Mouse (Mus musculus): ENCODE results near the gene Gnmt. TPM values are rescaled to one million over a fixed set of nuclear protein-coding genes. Genes with fewer than 3 reads are reported as not detected.

Gnmt gene
- polyA plus RNA-seq, 2 experiments = 18.3 to 31.2 TPM

GRCm38 (mm10) chr17:46701489-46701888, 27.5 kb downstream of the Gnmt start:
- 81% methylated on average over 12 of the region's 12 CpGs for WGBS (ENCODE audit: insufficient replicate concordance)
- H3K27me3 ChIP-seq (ENCODE audit: control insufficient read depth, insufficient read depth, low read length) = no peaks in the 10 kb centered on the region
- H3K9me3 ChIP-seq (ENCODE audit: control insufficient read depth, low read length) = no peaks in the 10 kb centered on the region
- no peak overlapping the region for H3K4me2 ChIP-seq (ENCODE audit: low read depth)
- H3K9ac ChIP-seq (replicated peaks) = no peak overlapping the region
- H3K36me3 ChIP-seq (replicated peaks; ENCODE audit: control insufficient read depth, insufficient read depth, low read depth) = no peaks in the 10 kb centered on the region
- TF ChIP-seq CTCF (IDR thresholded peaks at IDR 0.05; ENCODE audit: low read depth) (no peak), EP300 (IDR thresholded peaks at IDR 0.05; ENCODE audit: low read depth) (no peak)
- DNase-seq (ENCODE audit: low read depth in 3 of 3, low spot score in 3 of 3) = no peak
- H3K4me3 ChIP-seq (ENCODE audit: insufficient read depth in 1 of 2, low read depth in 2 of 2, low read length in 2 of 2) = no peak overlapping the region
- no peak for ATAC-seq (ENCODE audit: insufficient read depth)
- H3K4me1 ChIP-seq (replicated peaks; ENCODE audit: control insufficient read depth in 2 of 2, insufficient read depth in 2 of 2, low read length in 1 of 2) = peaks cover 4 to 23% of the 10 kb centered on the region in 2 experiments
- no peak overlapping the region for H3K27ac ChIP-seq

GRCm38 (mm10) chr17:46699912-46700311, 29.1 kb downstream of the Gnmt start:
- no peaks in the 10 kb centered on the region for H3K9me3 ChIP-seq (ENCODE audit: control insufficient read depth, low read length)
- no peak overlapping the region for H3K9ac ChIP-seq (replicated peaks)
- H3K27ac ChIP-seq = no peak overlapping the region
- H3K4me2 ChIP-seq (ENCODE audit: low read depth) = no peak overlapping the region
- H3K4me1 ChIP-seq (replicated peaks; ENCODE audit: control insufficient read depth in 2 of 2, insufficient read depth in 2 of 2, low read length in 1 of 2) = peaks cover 0 to 13% of the 10 kb centered on the region in 2 experiments; a peak in 3 of 4 replicates
- DNase-seq (ENCODE audit: low read depth in 3 of 3, low spot score in 3 of 3) (no peak), ATAC-seq (ENCODE audit: insufficient read depth) (no peak)
- TF ChIP-seq CTCF (IDR thresholded peaks at IDR 0.05; ENCODE audit: low read depth) (no peak), EP300 (IDR thresholded peaks at IDR 0.05; ENCODE audit: low read depth) (no peak)
- 75% methylated on average over 3 of the region's 3 CpGs for WGBS (ENCODE audit: insufficient replicate concordance)
- no peaks in the 10 kb centered on the region for H3K27me3 ChIP-seq (ENCODE audit: control insufficient read depth, insufficient read depth, low read length)
- H3K36me3 ChIP-seq (replicated peaks; ENCODE audit: control insufficient read depth, insufficient read depth, low read depth) = no peaks in the 10 kb centered on the region
- no peak overlapping the region for H3K4me3 ChIP-seq (ENCODE audit: insufficient read depth in 1 of 2, low read depth in 2 of 2, low read length in 2 of 2)

GRCm38 (mm10) chr17:46699245-46699644, 29.7 kb downstream of the Gnmt start:
- Histone ChIP-seq H3K4me1 (replicated peaks; ENCODE audit: control insufficient read depth in 2 of 2, insufficient read depth in 2 of 2, low read length in 1 of 2) (peaks cover 0 to 13% of the 10 kb centered on the region in 2 experiments; a peak in 3 of 4 replicates), H3K4me2 (ENCODE audit: low read depth) (no peak overlapping the region), H3K9me3 (ENCODE audit: control insufficient read depth, low read length) (no peaks in the 10 kb centered on the region), H3K27me3 (ENCODE audit: control insufficient read depth, insufficient read depth, low read length) (no peaks in the 10 kb centered on the region), H3K4me3 (ENCODE audit: insufficient read depth in 1 of 2, low read depth in 2 of 2, low read length in 2 of 2) (no peak overlapping the region), H3K36me3 (replicated peaks; ENCODE audit: control insufficient read depth, insufficient read depth, low read depth) (no peaks in the 10 kb centered on the region), H3K9ac (replicated peaks) (no peak overlapping the region), H3K27ac (no peak overlapping the region)
- TF ChIP-seq CTCF (IDR thresholded peaks at IDR 0.05; ENCODE audit: low read depth) = no peak
- TF ChIP-seq EP300 (IDR thresholded peaks at IDR 0.05; ENCODE audit: low read depth) = no peak
- 56% methylated on average over 5 of the region's 5 CpGs for WGBS (ENCODE audit: insufficient replicate concordance)
- ATAC-seq (ENCODE audit: insufficient read depth) = no peak
- DNase-seq (ENCODE audit: low read depth in 3 of 3, low spot score in 3 of 3) = no peak

- no peak for ATAC-seq (ENCODE audit: insufficient read depth)
- Histone ChIP-seq H3K9me3 (ENCODE audit: control insufficient read depth, low read length) (no peaks in the 10 kb centered on the region), H3K27ac (no peak overlapping the region), H3K36me3 (replicated peaks; ENCODE audit: control insufficient read depth, insufficient read depth, low read depth) (no peaks in the 10 kb centered on the region), H3K9ac (replicated peaks) (no peak overlapping the region), H3K27me3 (ENCODE audit: control insufficient read depth, insufficient read depth, low read length) (no peaks in the 10 kb centered on the region), H3K4me3 (ENCODE audit: insufficient read depth in 1 of 2, low read depth in 2 of 2, low read length in 2 of 2) (no peak overlapping the region), H3K4me2 (ENCODE audit: low read depth) (no peak overlapping the region), H3K4me1 (replicated peaks; ENCODE audit: control insufficient read depth in 2 of 2, insufficient read depth in 2 of 2, low read length in 1 of 2) (peaks cover 0 to 7% of the 10 kb centered on the region in 2 experiments; a peak in 2 of 4 replicates)
- DNase-seq (ENCODE audit: low read depth in 3 of 3, low spot score in 3 of 3) = no peak
- 80% methylated on average over 6 of the region's 6 CpGs for WGBS (ENCODE audit: insufficient replicate concordance)
- TF ChIP-seq CTCF (IDR thresholded peaks at IDR 0.05; ENCODE audit: low read depth) (no peak), EP300 (IDR thresholded peaks at IDR 0.05; ENCODE audit: low read depth) (no peak)
Observed at GRCm38 (mm10) chr17:46698515-46698914, 30.5 kb downstream of the Gnmt start.

GRCm38 (mm10) chr17:46694517-46695063, 34.4 kb downstream of the Gnmt start:
- WGBS (ENCODE audit: insufficient replicate concordance) = 84% methylated on average over 1 of the region's 1 CpGs
- TF ChIP-seq CTCF (IDR thresholded peaks at IDR 0.05; ENCODE audit: low read depth) (no peak), EP300 (IDR thresholded peaks at IDR 0.05; ENCODE audit: low read depth) (no peak)
- no peak for DNase-seq (ENCODE audit: low read depth in 3 of 3, low spot score in 3 of 3)

More at GRCm38 (mm10) chr17:46694517-46695063, 34.4 kb downstream of the Gnmt start:
- Histone ChIP-seq H3K4me2 (ENCODE audit: low read depth) (no peak overlapping the region), H3K36me3 (replicated peaks; ENCODE audit: control insufficient read depth, insufficient read depth, low read depth) (no peaks in the 10 kb centered on the region), H3K27me3 (ENCODE audit: control insufficient read depth, insufficient read depth, low read length) (no peaks in the 10 kb centered on the region), H3K4me1 (replicated peaks; ENCODE audit: control insufficient read depth in 2 of 2, insufficient read depth in 2 of 2, low read length in 1 of 2) (peaks cover 0 to 6% of the 10 kb centered on the region in 2 experiments; a peak in 2 of 4 replicates), H3K9ac (replicated peaks) (no peak overlapping the region), H3K9me3 (ENCODE audit: control insufficient read depth, low read length) (no peaks in the 10 kb centered on the region), H3K27ac (no peak overlapping the region), H3K4me3 (ENCODE audit: insufficient read depth in 1 of 2, low read depth in 2 of 2, low read length in 2 of 2) (no peak overlapping the region)
- ATAC-seq (ENCODE audit: insufficient read depth) = no peak
